Mouse (Mus musculus): ENCODE measurements around the gene Pax3. TPM values are rescaled to one million over a fixed set of nuclear protein-coding genes. Genes with fewer than 3 reads are reported as not detected.

Gene Pax3
- total and polyA plus RNA-seq, 3 experiments, result 0.08 to 0.10 TPM; not detected in 1

DNA sequence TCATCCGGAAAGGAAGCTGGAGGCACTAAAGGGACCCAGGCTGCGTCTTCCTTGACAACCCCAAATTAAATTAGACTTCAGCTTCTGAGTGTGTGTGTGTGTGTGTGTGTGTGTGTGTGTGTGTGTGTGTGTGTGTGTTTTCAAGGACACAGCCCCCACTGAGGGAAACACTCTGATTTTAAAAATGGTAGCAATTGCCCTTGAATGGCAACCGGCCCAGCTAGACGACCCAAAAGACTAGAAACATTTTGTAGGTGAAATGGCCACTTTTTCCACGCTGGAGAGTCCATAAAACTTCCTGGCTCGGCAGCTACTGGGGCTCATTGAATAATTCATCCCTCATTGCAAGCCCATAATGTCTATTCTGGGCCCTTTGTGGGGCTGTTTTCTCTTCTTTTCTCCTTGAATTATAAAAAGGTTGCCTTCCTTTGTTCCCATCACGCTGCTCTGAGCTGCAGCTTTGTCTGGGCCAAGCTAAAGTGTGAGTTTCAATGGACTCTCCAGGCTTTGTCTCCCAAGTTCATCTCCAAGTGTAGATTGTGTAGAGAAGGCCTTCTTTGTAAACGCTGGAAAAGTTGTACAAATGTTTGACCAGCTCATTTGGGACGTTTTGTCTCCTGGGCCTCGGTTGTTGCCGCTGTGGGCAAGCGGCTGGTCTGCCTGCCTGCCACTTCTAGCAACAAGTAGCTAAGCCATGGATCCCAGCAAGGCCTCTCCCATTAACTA lies 6.4 kb downstream of the Pax3 start:
- Histone ChIP-seq H3K4me2 (ENCODE audit: insufficient read depth, low read depth, poor library complexity, severe bottlenecking) (no peak overlapping the region), H3K9ac (ENCODE audit: insufficient read depth, low read depth) (no peak overlapping the region), H3K4me3 (replicated peaks in 1 of 3; ENCODE audit: low read depth in 2 of 3, low read length in 2 of 3, poor library complexity in 1 of 3) (no peak overlapping the region), H3K9me3 (replicated peaks; ENCODE audit: low read length) (no peaks in the 10 kb centered on the region), H3K4me1 (ENCODE audit: control insufficient read depth in 1 of 2, insufficient read depth in 2 of 2) (peaks cover 0 to 19% of the 10 kb centered on the region in 2 experiments; a peak in 2 of 4 replicates), H3K27me3 (replicated peaks) (no peaks in the 10 kb centered on the region), H3K27ac (ENCODE audit: insufficient read depth, low read depth) (no peak overlapping the region), H3K79me2 (replicated peaks; ENCODE audit: control insufficient read depth, extremely low read depth, insufficient read depth, poor library complexity, severe bottlenecking) (no peaks in the 10 kb centered on the region), H3K36me3 (replicated peaks in 1 of 2; ENCODE audit: control insufficient read depth in 1 of 2, insufficient read depth in 1 of 2, low read length in 1 of 2) (no peaks in the 10 kb centered on the region)
- dilution Hi-C loops (cut with MboI; ENCODE audit: extremely low pct_ligation_motif_present, extremely low pct_unique_long_range_greater_than_20kb, low sequenced_read_pairs) (no loop called here), in situ Hi-C loops (cut with MboI; ENCODE audit: low pct_ligation_motif_present, low pct_unique_long_range_greater_than_20kb, low sequenced_read_pairs) (no loop called here)
- no peak for DNase-seq (ENCODE audit: extremely low read depth)
- TF ChIP-seq E2F4 (IDR thresholded peaks at IDR 0.05; ENCODE audit: insufficient replicate concordance, low read depth, low read length) (no peak), NELFE (IDR thresholded peaks at IDR 0.05; ENCODE audit: low read depth, low read length) (no peak), JUND (conservative IDR thresholded peaks at IDR 0.05; ENCODE audit: low read depth, low read length) (no peak), MAZ (IDR thresholded peaks at IDR 0.05; ENCODE audit: low read depth, low read length) (no peak), MYC (IDR thresholded peaks at IDR 0.05; ENCODE audit: low read depth, low read length) (no peak), HCFC1 (IDR thresholded peaks at IDR 0.05; ENCODE audit: low read depth, low read length) (no peak), ETS1 (conservative IDR thresholded peaks at IDR 0.05; ENCODE audit: low read depth, low read length) (no peak)

DNA sequence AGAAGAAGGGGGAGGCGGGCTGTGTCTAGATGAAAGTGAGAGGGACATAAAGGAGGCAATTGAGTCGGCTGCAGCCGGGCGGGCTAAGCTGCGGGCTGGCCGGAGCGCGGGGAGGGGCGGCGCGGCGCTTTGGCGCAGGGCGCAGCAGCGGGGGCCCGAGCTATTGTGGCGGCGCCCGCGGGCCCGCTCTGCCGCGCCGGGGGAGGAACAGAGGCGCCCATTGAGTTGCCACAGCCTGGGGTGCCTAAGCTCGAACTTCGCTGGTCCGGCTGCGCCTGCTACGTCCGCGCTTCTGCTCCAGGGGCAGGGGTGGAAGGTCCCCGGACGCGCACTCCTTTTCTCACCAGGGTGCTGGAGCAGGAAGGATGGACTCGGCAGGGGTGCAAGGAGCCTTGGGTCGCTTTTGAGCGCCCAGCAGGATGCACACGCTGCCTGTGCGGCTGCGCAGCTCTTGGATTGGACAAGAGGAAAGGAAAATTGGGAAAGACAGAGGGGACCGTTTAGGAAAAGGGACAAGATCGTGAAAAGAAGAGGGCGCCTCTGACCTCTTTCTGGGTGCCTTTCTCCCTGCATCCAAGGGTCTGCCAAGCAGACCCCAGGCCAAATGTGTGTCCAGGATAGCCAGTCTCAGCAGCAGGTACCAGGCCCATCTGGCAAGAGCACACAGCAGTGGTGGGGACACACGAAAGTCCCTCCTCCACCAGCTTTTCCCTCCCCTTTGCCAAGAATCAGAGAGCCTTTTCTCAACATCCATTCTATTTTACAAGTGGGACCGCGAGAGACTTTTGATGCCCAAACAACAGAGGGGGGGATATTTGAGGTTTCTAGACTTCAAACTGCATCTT lies 7.2 kb downstream of the Pax3 start:
- Histone ChIP-seq H3K4me2 (ENCODE audit: insufficient read depth, low read depth, poor library complexity, severe bottlenecking) (no peak overlapping the region), H3K79me2 (replicated peaks; ENCODE audit: control insufficient read depth, extremely low read depth, insufficient read depth, poor library complexity, severe bottlenecking) (no peaks in the 10 kb centered on the region), H3K4me3 (replicated peaks in 1 of 3; ENCODE audit: low read depth in 2 of 3, low read length in 2 of 3, poor library complexity in 1 of 3) (no peak overlapping the region), H3K4me1 (ENCODE audit: control insufficient read depth in 1 of 2, insufficient read depth in 2 of 2) (peaks cover 2 to 23% of the 10 kb centered on the region in 2 experiments; a peak in 2 of 4 replicates), H3K9ac (ENCODE audit: insufficient read depth, low read depth) (no peak overlapping the region), H3K27ac (ENCODE audit: insufficient read depth, low read depth) (no peak overlapping the region), H3K36me3 (replicated peaks in 1 of 2; ENCODE audit: control insufficient read depth in 1 of 2, insufficient read depth in 1 of 2, low read length in 1 of 2) (no peaks in the 10 kb centered on the region), H3K27me3 (replicated peaks) (no peaks in the 10 kb centered on the region), H3K9me3 (replicated peaks; ENCODE audit: low read length) (no peaks in the 10 kb centered on the region)
- in situ Hi-C loops (cut with MboI; ENCODE audit: low pct_ligation_motif_present, low pct_unique_long_range_greater_than_20kb, low sequenced_read_pairs), result no loop called here
- dilution Hi-C loops (cut with MboI; ENCODE audit: extremely low pct_ligation_motif_present, extremely low pct_unique_long_range_greater_than_20kb, low sequenced_read_pairs), result no loop called here
- DNase-seq (ENCODE audit: extremely low read depth), result no peak
- TF ChIP-seq ZC3H11A (IDR thresholded peaks at IDR 0.05; ENCODE audit: low read depth, low read length) (no peak), MAZ (IDR thresholded peaks at IDR 0.05; ENCODE audit: low read depth, low read length) (no peak), USF1 (IDR thresholded peaks at IDR 0.05; ENCODE audit: low read depth, low read length) (no peak), ZMIZ1 (IDR thresholded peaks at IDR 0.05; ENCODE audit: low read depth, low read length) (no peak), MAX (IDR thresholded peaks at IDR 0.05; ENCODE audit: low read length) (no peak)
